In genomic region chr13:3945249-3945648, GRCm38 (mm10) we compare ENCODE assay signal across 36 mouse cellular contexts. TPM values are rescaled to one million over a fixed set of nuclear protein-coding genes. Genes with fewer than 3 reads are reported as not detected.
"Had no signal": no experiment of that assay in that cellular context is flagged by ENCODE, and none has a peak within 500 bp of the region (broad histone marks: within the 10 kb centered on the region; RNA-seq: fewer than 3 reads in every experiment).

TSS of gene Ucn3 (minus strand) at chr13:3945349.

- ATAC-seq: liver, embryonic 12.5 days; liver, postnatal 0 days; lung, postnatal 0 days; midbrain, embryonic 13.5 days; midbrain, embryonic 15.5 days; midbrain, embryonic 16.5 days had no signal

- H3K4me3 ChIP-seq: left cerebral cortex, adult 2 months; limb, embryonic 13.5 days; limb, embryonic 15.5 days; liver, embryonic 12.5 days; liver, embryonic 13.5 days; liver, embryonic 15.5 days; lung, embryonic 15.5 days; megakaryocyte, embryonic 14.5 days; midbrain, embryonic 10.5 days; midbrain, embryonic 12.5 days; midbrain, embryonic 13.5 days; midbrain, embryonic 15.5 days; myocyte had no signal

- H3K4me2 ChIP-seq: limb, embryonic 13.5 days; limb, embryonic 15.5 days; liver, embryonic 11.5 days; liver, embryonic 12.5 days; liver, embryonic 13.5 days; liver, embryonic 15.5 days; lung, embryonic 14.5 days; lung, embryonic 15.5 days; midbrain, embryonic 11.5 days; midbrain, embryonic 12.5 days; midbrain, embryonic 13.5 days; midbrain, embryonic 15.5 days had no signal

- H3K27ac ChIP-seq: left cerebral cortex, adult 2 months; limb, embryonic 13.5 days; limb, embryonic 15.5 days; liver, embryonic 12.5 days; liver, embryonic 13.5 days; liver, embryonic 14.5 days; liver, embryonic 15.5 days; lung, embryonic 15.5 days; macrophage; midbrain, embryonic 10.5 days; midbrain, embryonic 12.5 days; midbrain, embryonic 13.5 days; midbrain, embryonic 15.5 days had no signal

- H3K36me3 ChIP-seq: limb, embryonic 13.5 days; limb, embryonic 15.5 days; liver, embryonic 12.5 days; liver, embryonic 13.5 days; liver, embryonic 15.5 days; lung, embryonic 15.5 days; midbrain, embryonic 10.5 days; midbrain, embryonic 12.5 days; midbrain, embryonic 13.5 days; midbrain, embryonic 15.5 days had no signal

- DNase-seq: left cerebral cortex, postnatal 4 days; liver; liver, embryonic 13.5 days; liver, postnatal 0 days; lung, adult 18-20 months; lung, adult 2 months; lung, embryonic 14.5 days; lung, postnatal 10 days; lung, postnatal 14 days; lung, postnatal 36 days; lung, postnatal 4 days; midbrain, embryonic 14.5 days had no signal

- H3K4me1 ChIP-seq: limb, embryonic 15.5 days; liver, embryonic 12.5 days; liver, embryonic 13.5 days; liver, embryonic 15.5 days; lung, embryonic 15.5 days; megakaryocyte, embryonic 14.5 days; midbrain, embryonic 10.5 days; midbrain, embryonic 12.5 days; midbrain, embryonic 13.5 days; midbrain, embryonic 15.5 days had no signal

- H3K9ac ChIP-seq: limb, embryonic 13.5 days; limb, embryonic 15.5 days; liver, embryonic 12.5 days; liver, embryonic 13.5 days; liver, embryonic 14.5 days; liver, embryonic 15.5 days; liver, postnatal 0 days; lung, embryonic 14.5 days; lung, embryonic 15.5 days; midbrain, embryonic 12.5 days; midbrain, embryonic 13.5 days; midbrain, embryonic 15.5 days had no signal

- H3K27me3 ChIP-seq: limb, embryonic 15.5 days; liver, embryonic 12.5 days; liver, embryonic 13.5 days; liver, embryonic 15.5 days; lung, embryonic 15.5 days; midbrain, embryonic 12.5 days; midbrain, embryonic 13.5 days; midbrain, embryonic 15.5 days had no signal

- H3K9me3 ChIP-seq: limb, embryonic 13.5 days; limb, embryonic 15.5 days; liver, embryonic 12.5 days; liver, embryonic 13.5 days; liver, embryonic 15.5 days; lung, embryonic 15.5 days; midbrain, embryonic 10.5 days; midbrain, embryonic 12.5 days; midbrain, embryonic 13.5 days; midbrain, embryonic 15.5 days had no signal

RNA-seq across cellular contexts. Expression of gene Ucn3, which starts in this region (rescaled TPM):
- polyA plus RNA-seq: limb, embryonic 11.5 days; limb, embryonic 14.5 days; limb, embryonic 15.5 days; liver, adult 2 months; liver, embryonic 11.5 days; liver, embryonic 12.5 days; liver, embryonic 13.5 days; liver, embryonic 14.5 days; liver, embryonic 15.5 days; liver, embryonic 16.5 days; liver, postnatal 0 days; lung, adult 2 months; lung, embryonic 14.5 days; lung, embryonic 15.5 days; lung, embryonic 16.5 days; lung, postnatal 0 days; macrophage; midbrain, embryonic 10.5 days; midbrain, embryonic 11.5 days; midbrain, embryonic 12.5 days; midbrain, embryonic 13.5 days; midbrain, embryonic 14.5 days; midbrain, embryonic 15.5 days; myocyte; neural tube, embryonic 11.5 days had no signal
